Mouse (Mus musculus): ENCODE results near the gene Tsku.

Tsku gene

GRCm38 (mm10) chr7:98361063-98361652 lies at the start of gene Tsku:
Gene Tsku (minus strand): TSS chr7:98361328.
- peak; percentile 97 for DNase-seq (ENCODE audit: low spot score)

- no peak for DNase-seq (ENCODE audit: low spot score)
These were observed 46.5 kb upstream of the Tsku start for GRCm38 (mm10) chr7:98407615-98408014.

GRCm38 (mm10) chr7:98403996-98404395 lies 42.9 kb upstream of the Tsku start:
- DNase-seq (ENCODE audit: low spot score), result no peak

- DNase-seq (ENCODE audit: low spot score), result peak; percentile 51
These were observed 41.8 kb upstream of the Tsku start for GRCm38 (mm10) chr7:98402582-98403574.

- no peak for DNase-seq (ENCODE audit: low spot score)
These were observed 31.5 kb upstream of the Tsku start for GRCm38 (mm10) chr7:98392466-98393201.

- DNase-seq (ENCODE audit: low spot score), result no peak
These were observed 30.3 kb upstream of the Tsku start for GRCm38 (mm10) chr7:98391351-98391936.

- no peak for DNase-seq (ENCODE audit: low spot score)
These were observed 29.4 kb upstream of the Tsku start for GRCm38 (mm10) chr7:98390486-98390885.

- no peak for DNase-seq (ENCODE audit: low spot score)
These were observed 28.5 kb upstream of the Tsku start for GRCm38 (mm10) chr7:98389656-98390055.

GRCm38 (mm10) chr7:98388881-98389501 lies 27.9 kb upstream of the Tsku start:
- DNase-seq (ENCODE audit: low spot score), result no peak

- DNase-seq (ENCODE audit: low spot score), result no peak
These were observed 26.1 kb upstream of the Tsku start for GRCm38 (mm10) chr7:98387201-98387600.

GRCm38 (mm10) chr7:98385168-98385567 lies 24.0 kb upstream of the Tsku start:
- DNase-seq (ENCODE audit: low spot score), result no peak

GRCm38 (mm10) chr7:98383337-98383736 lies 22.2 kb upstream of the Tsku start:
- no peak for DNase-seq (ENCODE audit: low spot score)

- DNase-seq (ENCODE audit: low spot score), result no peak
These were observed 21.7 kb upstream of the Tsku start for GRCm38 (mm10) chr7:98382784-98383183.

- DNase-seq (ENCODE audit: low spot score), result peak; percentile 72
These were observed 19.2 kb upstream of the Tsku start for GRCm38 (mm10) chr7:98380224-98380925.

- no peak for DNase-seq (ENCODE audit: low spot score)
These were observed 18.1 kb upstream of the Tsku start for GRCm38 (mm10) chr7:98379232-98379631.

- DNase-seq (ENCODE audit: low spot score), result no peak
These were observed 16.1 kb upstream of the Tsku start for GRCm38 (mm10) chr7:98377257-98377656.

- DNase-seq (ENCODE audit: low spot score), result no peak
These were observed 10.0 kb upstream of the Tsku start for GRCm38 (mm10) chr7:98371161-98371560.

- no peak for DNase-seq (ENCODE audit: low spot score)
These were observed 8.7 kb upstream of the Tsku start for GRCm38 (mm10) chr7:98369762-98370369.

- DNase-seq (ENCODE audit: low spot score), result no peak
These were observed 534 bp upstream of the Tsku start for GRCm38 (mm10) chr7:98361662-98362061.

GRCm38 (mm10) chr7:98360621-98360990 lies 522 bp downstream of the Tsku start:
- DNase-seq (ENCODE audit: low spot score), result no peak

Measured in retina, embryonic 14.5 days (tissue).